8 mouse cellular contexts compared by ENCODE assay signal in the genomic region with DNA sequence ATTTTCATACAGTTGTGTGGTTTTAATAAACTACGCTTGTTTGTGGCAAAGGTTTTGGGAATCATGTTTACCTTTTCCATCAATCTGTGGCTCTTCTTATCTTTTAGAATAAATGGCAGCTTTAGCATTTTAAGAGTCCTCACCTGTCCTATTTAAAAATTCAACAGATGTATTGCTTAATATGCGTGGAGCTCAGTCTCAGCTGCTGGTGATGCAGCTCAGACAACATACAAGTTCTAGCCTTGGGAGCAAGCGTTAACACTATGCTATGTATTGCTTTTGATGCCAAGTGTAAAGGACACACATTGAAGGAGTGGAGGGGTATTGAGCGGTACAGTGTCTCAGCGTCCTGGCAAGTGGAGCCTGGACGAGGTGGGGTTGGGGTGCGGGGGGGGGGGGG. TPM values are rescaled to one million over a fixed set of nuclear protein-coding genes. Genes with fewer than 3 reads are reported as not detected.
DNase-seq lines count a peak whose midpoint lies in the region; ATAC-seq lines count a peak whose summit lies in the region.

No protein-coding gene starts in this region.

- peaks cover 12% of the 10 kb centered on the region for H3K4me1 ChIP-seq in embryonic facial prominence, embryonic 15.5 days
- H3K4me1 ChIP-seq in liver, embryonic 11.5 days (replicated peaks; ENCODE audit: control insufficient read depth, insufficient read depth, low read length) = 0 out of 2 replicates have a peak, but pooled peaks cover 2% of the 10 kb centered on the region

- peak overlapping the region; percentile 61 for H3K4me2 ChIP-seq in embryonic facial prominence, embryonic 15.5 days (replicated peaks)
- peak overlapping the region; percentile 71 for H3K4me2 ChIP-seq in liver, embryonic 11.5 days

- H3K36me3 ChIP-seq in embryonic facial prominence, embryonic 15.5 days = peaks cover 17% of the 10 kb centered on the region
- H3K36me3 ChIP-seq in liver, embryonic 11.5 days (ENCODE audit: control insufficient read depth, insufficient read depth, low read length) = peaks cover 20% of the 10 kb centered on the region

- ATAC-seq in embryonic facial prominence, embryonic 15.5 days (ENCODE audit: insufficient number of reproducible peaks, low FRiP score, low TSS enrichment, low read depth) = no peak
- no peak for ATAC-seq in liver, embryonic 11.5 days (replicated peaks; ENCODE audit: low FRiP score)
- ATAC-seq in erythroid progenitor cell, adult 5-6 weeks (replicated peaks; ENCODE audit: low FRiP score, poor library complexity, severe bottlenecking) = no peak

- no peaks in the 10 kb centered on the region for H3K9me3 ChIP-seq in embryonic facial prominence, embryonic 15.5 days (replicated peaks)
- no peaks in the 10 kb centered on the region for H3K9me3 ChIP-seq in liver, embryonic 11.5 days (ENCODE audit: control insufficient read depth, low read length)

- DNase-seq in cerebellum, adult 8-10 months = peak; percentile 19
- DNase-seq in cerebellum, postnatal 10 days = no peak
- peak; percentile 46 for DNase-seq in 416B (ENCODE audit: low read depth)
- no peak for DNase-seq in liver, embryonic 11.5 days (ENCODE audit: low spot score)
- no peak for DNase-seq in layer of hippocampus, adult 11-12 months (ENCODE audit: low spot score)
- DNase-seq in layer of hippocampus, adult 8-10 months (ENCODE audit: low spot score in 2 of 2) = no peak

- H3K27ac ChIP-seq in embryonic facial prominence, embryonic 15.5 days (replicated peaks) = peak overlapping the region; percentile 89
- H3K27ac ChIP-seq in liver, embryonic 11.5 days (ENCODE audit: low read depth, low read length) = peak overlapping the region; percentile 38; the same call in 1 of the 2 replicates

- H3K4me3 ChIP-seq in embryonic facial prominence, embryonic 15.5 days (replicated peaks) = peak overlapping the region; percentile 86
- H3K4me3 ChIP-seq in liver, embryonic 11.5 days (ENCODE audit: low read depth, low read length) = peak overlapping the region; percentile 95

- whole genome bisulfite sequencing in embryonic facial prominence, embryonic 15.5 days = 6% methylated on average over 7 of the region's 7 CpGs
- WGBS in liver, embryonic 11.5 days = 7% methylated on average over 7 of the region's 7 CpGs

- H3K9ac ChIP-seq in embryonic facial prominence, embryonic 15.5 days = peak overlapping the region; percentile 64; the same call in 1 of the 2 replicates
- peak overlapping the region; percentile 69 for H3K9ac ChIP-seq in liver, embryonic 11.5 days (ENCODE audit: low read depth, low read length)

- no peaks in the 10 kb centered on the region for H3K27me3 ChIP-seq in embryonic facial prominence, embryonic 15.5 days
- no peaks in the 10 kb centered on the region for H3K27me3 ChIP-seq in liver, embryonic 11.5 days (replicated peaks; ENCODE audit: control insufficient read depth, insufficient read depth, low read length)

RNA-seq across cellular contexts. Expression of gene Rpl15, which starts 0.5 kb away (rescaled TPM):
- polyA plus RNA-seq in embryonic facial prominence, embryonic 15.5 days (2015; fragmentation: Nextera tagmentation; extraction: Ambion mirVana) = 390 and 399 TPM in 2 replicates
- 546 and 598 TPM in 2 replicates for polyA plus RNA-seq in liver, embryonic 11.5 days (2014; fragmentation: Nextera tagmentation; extraction: Ambion mirVana)
- total RNA-seq in erythroid progenitor cell, adult 5-6 weeks (2015; ENCODE audit: low replicate concordance) = 659 and 700 TPM in 2 replicates
- 382 and 679 TPM in 2 replicates for total RNA-seq in erythroid progenitor cell, adult 5-6 weeks (2017; ENCODE audit: low replicate concordance)
- total RNA-seq in layer of hippocampus, adult 8-10 months (2022) = 100 to 1,000 TPM; 372 to 456 (median 407) TPM

RNA-seq across cellular contexts. Expression of gene Nkiras1, which starts 0.7 kb away (rescaled TPM):
- polyA plus RNA-seq in embryonic facial prominence, embryonic 15.5 days (2015; fragmentation: Nextera tagmentation; extraction: Ambion mirVana) = 20.9 and 21.3 TPM in 2 replicates
- 15.3 and 17.0 TPM in 2 replicates for polyA plus RNA-seq in liver, embryonic 11.5 days (2014; fragmentation: Nextera tagmentation; extraction: Ambion mirVana)
- 0.36 and 3.8 TPM in 2 replicates for total RNA-seq in erythroid progenitor cell, adult 5-6 weeks (2015; ENCODE audit: low replicate concordance)
- 0.30 and 2.6 TPM in 2 replicates for total RNA-seq in erythroid progenitor cell, adult 5-6 weeks (2017; ENCODE audit: low replicate concordance)
- total RNA-seq in layer of hippocampus, adult 8-10 months (2022) = 10 to 100 TPM; 75.2 to 80.1 (median 77.3) TPM

RNA-seq across cellular contexts. Expression of gene Nr1d2, which starts 32.7 kb away (rescaled TPM):
- 7.0 and 7.1 TPM in 2 replicates for polyA plus RNA-seq in embryonic facial prominence, embryonic 15.5 days (2015; fragmentation: Nextera tagmentation; extraction: Ambion mirVana)
- polyA plus RNA-seq in liver, embryonic 11.5 days (2014; fragmentation: Nextera tagmentation; extraction: Ambion mirVana) = 4.0 and 4.1 TPM in 2 replicates
- 4.6 TPM in 1 of 2 replicates, not detected in the other for total RNA-seq in erythroid progenitor cell, adult 5-6 weeks (2015; ENCODE audit: low replicate concordance)
- 2.2 and 7.3 TPM in 2 replicates for total RNA-seq in erythroid progenitor cell, adult 5-6 weeks (2017; ENCODE audit: low replicate concordance)
- total RNA-seq in layer of hippocampus, adult 8-10 months (2022) = 10 to 100 TPM; 76.6 to 89.5 (median 81.7) TPM

RNA-seq across cellular contexts. Expression of gene Ube2e1, which starts 60.0 kb away (rescaled TPM):
- polyA plus RNA-seq in embryonic facial prominence, embryonic 15.5 days (2015; fragmentation: Nextera tagmentation; extraction: Ambion mirVana) = 140 and 148 TPM in 2 replicates
- polyA plus RNA-seq in liver, embryonic 11.5 days (2014; fragmentation: Nextera tagmentation; extraction: Ambion mirVana) = 38.8 and 41.1 TPM in 2 replicates
- 14.8 and 21.8 TPM in 2 replicates for total RNA-seq in erythroid progenitor cell, adult 5-6 weeks (2015; ENCODE audit: low replicate concordance)
- total RNA-seq in erythroid progenitor cell, adult 5-6 weeks (2017; ENCODE audit: low replicate concordance) = 10.1 and 26.2 TPM in 2 replicates
- 100 to 1,000 TPM; 110 to 135 (median 116) TPM for total RNA-seq in layer of hippocampus, adult 8-10 months (2022)

Comparison
In these comparisons a context has a peak if more than half of its experiments do, and no peak if none do; other contexts are left out.
1. DNase-seq: peak in cerebellum, adult 8-10 months (single experiment) and 416B (single experiment); none in cerebellum, postnatal 10 days (0 of 2), liver, embryonic 11.5 days (single experiment), layer of hippocampus, adult 11-12 months (single experiment) and layer of hippocampus, adult 8-10 months (0 of 2).
2. RNA of gene Nkiras1, which starts 0.7 kb away (total RNA-seq): 75.2 to 80.1 TPM in layer of hippocampus, adult 8-10 months; 0.30 to 3.8 TPM in erythroid progenitor cell, adult 5-6 weeks; every median in the first group is over 10 times any median in the second.
3. RNA of gene Nr1d2, which starts 32.7 kb away (total RNA-seq): 76.6 to 89.5 TPM in layer of hippocampus, adult 8-10 months; 2.2 to 7.3 TPM in erythroid progenitor cell, adult 5-6 weeks; every median in the first group is over 4 times any median in the second.